Mouse (Mus musculus) ES-Bruce4 (cell line): ENCODE measurements around the gene Abcb8. TPM values are rescaled to one million over a fixed set of nuclear protein-coding genes. Genes with fewer than 3 reads are reported as not detected.
A peak's percentile ranks its signal among the peaks of the same experiment; 100 is the strongest.

ENCODE experiments used
- H3K27ac ChIP-seq: 2 replicates; pipeline ENCODE4 v1.5.1; 2012; ENCODE audit warnings: low read length, inconsistent platforms; ENCODE audit not compliant: insufficient read depth
- H3K27me3 ChIP-seq: 2 replicates; pipeline ENCODE4 v1.6.1; 2012; ENCODE audit warnings: mild to moderate bottlenecking, low read length, inconsistent platforms; ENCODE audit not compliant: control insufficient read depth, poor library complexity, insufficient read depth, severe bottlenecking
- H3K36me3 ChIP-seq: 2 replicates; pipeline ENCODE4 v1.6.1; 2012; ENCODE audit warnings: inconsistent platforms, mild to moderate bottlenecking, low read length, moderate library complexity; ENCODE audit not compliant: control insufficient read depth, poor library complexity, insufficient read depth, severe bottlenecking
- H3K4me1 ChIP-seq: one replicate; pipeline ENCODE4 v1.8.1; 2011; ENCODE audit warnings: low read length; ENCODE audit not compliant: control insufficient read depth, insufficient read depth
- H3K4me3 ChIP-seq: 2 replicates; pipeline ENCODE4 v1.5.1; 2011; ENCODE audit warnings: low read depth, mild to moderate bottlenecking, low read length
- H3K9ac ChIP-seq: 2 replicates; pipeline ENCODE4 v1.6.1; 2012; ENCODE audit warnings: low read depth, mild to moderate bottlenecking, inconsistent platforms; ENCODE audit not compliant: poor library complexity, severe bottlenecking
- H3K9me3 ChIP-seq: replicated peaks from 2 replicates; pipeline ENCODE4 v1.6.1; 2012; ENCODE audit warnings: mild to moderate bottlenecking, low read length, inconsistent platforms; ENCODE audit not compliant: control insufficient read depth, poor library complexity, insufficient read depth, severe bottlenecking
- CTCF ChIP-seq: IDR thresholded peaks from one replicate; pipeline ENCODE4 v1.8.1; 2011; ENCODE audit warnings: low read depth, low read length
- EP300 ChIP-seq: IDR thresholded peaks from 2 replicates; pipeline ENCODE4 v1.6.1; 2011; ENCODE audit warnings: low read depth, low read length; ENCODE audit not compliant: insufficient read depth
- POLR2A ChIP-seq: IDR thresholded peaks from one replicate; pipeline ENCODE4 v1.8.1; 2011; ENCODE audit warnings: low read length; ENCODE audit not compliant: insufficient read depth
- polyA plus RNA-seq: library from polyadenylated mRNA; stranded (reverse); fragments of >200 nt; gene quantifications from 2 replicates; pipeline ENCODE4 v1.2.4, GENCODE M21; 2011; ENCODE audit warnings: low read depth; ENCODE audit not compliant: missing spikeins, insufficient read depth, insufficient read length

Abcb8 gene
- polyA plus RNA-seq, 1 experiment, result 29.6 TPM

DNA sequence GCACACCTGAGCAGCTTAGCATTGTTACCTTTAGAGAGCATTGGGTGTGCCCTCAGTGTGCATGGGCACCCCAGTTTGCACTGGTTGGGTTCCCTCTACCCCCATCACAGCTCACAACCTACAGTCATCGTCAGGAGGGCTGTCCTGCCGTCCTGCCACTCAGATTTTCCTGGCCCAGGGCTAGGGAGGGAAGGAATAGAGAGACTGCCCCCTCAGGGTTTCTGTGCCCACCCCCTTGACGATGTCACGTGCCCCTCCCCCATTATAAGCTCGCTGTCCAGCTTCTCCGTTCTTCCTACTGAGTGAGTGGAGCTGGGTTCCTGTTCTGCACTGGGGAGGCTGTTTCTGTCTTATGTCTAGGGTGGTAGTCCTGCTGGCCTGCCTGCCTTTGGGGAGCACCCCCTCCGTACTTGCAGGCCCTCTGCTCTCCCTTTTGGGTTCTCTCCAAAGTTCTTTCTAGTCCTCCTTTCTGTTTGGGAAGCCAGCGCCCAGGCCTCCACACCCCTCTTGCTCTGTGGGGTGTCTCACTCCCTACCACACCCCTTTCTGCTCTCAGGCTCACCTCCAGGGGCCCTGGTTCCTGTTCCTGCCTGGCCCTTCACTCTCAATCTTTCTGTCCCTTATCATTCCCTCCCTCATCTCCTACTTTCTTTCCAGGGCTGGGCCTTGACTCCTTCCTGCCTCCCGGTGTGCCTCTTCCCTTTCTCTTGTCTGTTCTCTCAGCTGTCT is 33.3 kb downstream of the Abcb8 start:
- Histone ChIP-seq H3K27ac (peak overlapping the region; percentile 11; the same call in 1 of the 2 replicates), H3K27me3 (no peaks in the 10 kb centered on the region), H3K9me3 (no peaks in the 10 kb centered on the region), H3K4me3 (no peak overlapping the region), H3K4me1 (peaks cover 10% of the 10 kb centered on the region), H3K36me3 (peaks cover 5% of the 10 kb centered on the region; the same call in 1 of the 2 replicates), H3K9ac (no peak overlapping the region)
- TF ChIP-seq EP300, result no peak
- no peak for TF ChIP-seq POLR2A
- no peak for TF ChIP-seq CTCF

DNA sequence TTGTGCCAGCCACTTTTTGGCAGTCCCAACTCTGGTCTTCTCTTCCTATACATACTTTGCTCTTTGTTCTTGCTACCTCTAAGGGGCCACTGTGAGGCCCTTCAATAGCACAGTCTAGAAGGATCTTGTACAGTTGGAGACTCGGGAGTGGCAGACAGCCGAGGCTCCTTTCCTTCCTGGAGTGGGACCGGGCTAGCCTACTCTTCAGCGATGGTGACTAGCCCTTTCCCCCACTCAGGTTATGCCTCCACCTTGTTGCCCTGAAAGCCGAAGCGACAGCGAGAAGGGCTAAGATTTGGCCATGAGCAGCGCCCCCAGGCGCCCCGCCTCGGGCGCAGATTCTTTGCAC is 33.8 kb downstream of the Abcb8 start:
- Histone ChIP-seq H3K9ac (no peak overlapping the region), H3K4me3 (no peak overlapping the region), H3K36me3 (peaks cover 5% of the 10 kb centered on the region; the same call in 1 of the 2 replicates), H3K27me3 (no peaks in the 10 kb centered on the region), H3K27ac (peak overlapping the region; percentile 11; the same call in 1 of the 2 replicates), H3K9me3 (no peaks in the 10 kb centered on the region), H3K4me1 (peaks cover 10% of the 10 kb centered on the region)
- TF ChIP-seq CTCF (peak; percentile 5), POLR2A (no peak)

DNA sequence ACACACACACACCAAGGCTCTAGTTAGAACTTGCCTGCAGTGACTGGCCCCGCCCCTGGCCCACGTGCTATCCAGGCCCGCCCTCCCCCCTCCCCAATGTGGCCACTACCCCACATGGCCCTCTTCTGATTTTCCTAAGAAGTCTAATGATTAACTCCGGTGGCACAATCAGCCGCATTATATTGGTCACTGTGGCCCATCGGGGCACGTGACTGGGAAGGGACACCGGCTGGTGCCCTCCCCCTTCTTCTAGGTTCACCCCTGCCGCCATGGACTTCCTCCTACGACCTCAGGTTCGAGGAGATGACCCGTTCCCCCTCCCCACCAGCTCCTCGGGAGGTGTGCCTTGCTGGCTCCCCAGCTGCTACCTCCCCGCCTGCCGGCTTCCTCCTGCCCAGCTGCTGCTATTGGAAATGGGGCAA is 34.5 kb downstream of the Abcb8 start:
- H3K27ac ChIP-seq, result no peak overlapping the region
- no peaks in the 10 kb centered on the region for H3K9me3 ChIP-seq
- H3K4me1 ChIP-seq, result peaks cover 10% of the 10 kb centered on the region
- H3K9ac ChIP-seq, result peak overlapping the region; percentile 30
- no peaks in the 10 kb centered on the region for H3K27me3 ChIP-seq
- peaks cover 5% of the 10 kb centered on the region; the same call in 1 of the 2 replicates for H3K36me3 ChIP-seq
- H3K4me3 ChIP-seq, result peak overlapping the region; percentile 58
- TF ChIP-seq POLR2A, result no peak
- TF ChIP-seq CTCF, result no peak
- TF ChIP-seq EP300, result no peak

DNA sequence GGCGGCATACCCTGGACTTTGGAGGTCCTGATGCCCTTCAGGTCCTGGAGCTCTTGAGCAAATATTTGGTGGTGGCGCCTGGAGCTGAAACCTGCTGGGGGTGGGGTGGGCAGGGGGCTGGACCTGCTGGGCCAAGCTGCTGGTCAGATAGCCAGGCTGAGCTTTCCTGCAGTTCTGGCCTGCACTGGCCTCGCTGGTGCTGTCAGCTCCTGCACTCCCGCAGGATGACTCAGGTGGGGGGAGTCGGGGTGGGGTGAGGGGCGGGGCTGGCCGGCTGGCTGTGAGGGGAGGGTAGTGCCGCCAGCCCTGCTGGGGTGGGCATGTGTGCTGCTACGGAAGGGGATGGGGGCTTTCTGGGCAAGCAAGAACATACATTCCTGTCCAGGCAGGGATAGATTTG is 35.1 kb downstream of the Abcb8 start:
- H3K4me3 ChIP-seq, result peak overlapping the region; percentile 58
- H3K4me1 ChIP-seq, result peaks cover 10% of the 10 kb centered on the region
- TF ChIP-seq CTCF (no peak), EP300 (no peak), POLR2A (no peak)

DNA sequence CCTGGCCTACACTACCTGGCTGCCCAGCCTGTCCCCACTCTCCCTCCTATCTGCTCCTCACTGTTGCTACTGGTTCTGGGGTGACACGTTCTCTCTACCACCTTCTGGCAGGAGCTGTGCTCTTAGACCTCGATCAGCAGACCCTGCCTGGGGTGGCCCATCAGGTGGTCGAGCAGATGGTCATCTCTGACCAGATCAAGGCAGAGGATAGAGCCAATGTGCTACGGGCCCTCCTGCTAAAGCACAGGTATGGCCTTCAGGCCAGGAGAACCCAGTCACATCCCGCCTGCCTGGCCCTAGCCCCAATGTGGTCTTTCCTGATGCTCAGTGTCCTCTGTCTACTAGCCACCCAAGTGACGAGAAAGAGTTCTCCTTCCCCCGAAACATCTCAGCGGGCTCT is 40.5 kb downstream of the Abcb8 start:
- H3K4me1 ChIP-seq, result no peaks in the 10 kb centered on the region
- H3K36me3 ChIP-seq, result peaks cover 9% of the 10 kb centered on the region
- H3K27me3 ChIP-seq, result no peaks in the 10 kb centered on the region
- no peak for TF ChIP-seq CTCF
- TF ChIP-seq POLR2A, result no peak
- H3K4me3 ChIP-seq, result 0 out of 2 replicates have a peak overlapping the region, but pooled peaks have one; percentile 9
- H3K9ac ChIP-seq, result no peak overlapping the region
- H3K27ac ChIP-seq, result no peak overlapping the region
- H3K9me3 ChIP-seq, result no peaks in the 10 kb centered on the region

More for the DNA sequence above, 35.1 kb downstream of the Abcb8 start:
- Histone ChIP-seq H3K36me3 (peaks cover 9% of the 10 kb centered on the region), H3K27ac (no peak overlapping the region), H3K27me3 (no peaks in the 10 kb centered on the region), H3K9ac (peak overlapping the region; percentile 30), H3K9me3 (no peaks in the 10 kb centered on the region)

DNA sequence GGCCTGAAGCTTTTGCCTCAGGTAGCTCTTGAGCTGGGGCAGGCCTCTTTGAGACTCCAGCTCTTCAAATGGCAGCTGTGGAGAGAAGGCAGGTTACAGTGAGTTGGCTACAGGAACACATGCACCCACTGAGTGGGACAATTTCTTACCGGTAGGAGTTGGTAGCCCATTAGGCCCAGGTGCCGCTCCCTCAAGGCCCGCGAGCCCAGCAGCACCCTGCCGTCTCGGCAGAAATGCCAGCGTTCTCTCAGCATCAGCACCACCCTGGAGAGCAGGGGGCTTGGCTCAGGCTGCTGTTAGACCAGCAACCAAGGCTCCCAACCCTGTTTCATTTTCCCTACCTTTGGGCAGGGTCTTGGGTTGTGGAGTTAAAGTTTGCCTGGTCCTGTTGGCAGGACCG is 47.7 kb downstream of the Abcb8 start:
- peaks cover 2% of the 10 kb centered on the region for H3K4me1 ChIP-seq
- no peak overlapping the region for H3K9ac ChIP-seq
- TF ChIP-seq CTCF (no peak), POLR2A (no peak), EP300 (no peak)
- no peak overlapping the region for H3K27ac ChIP-seq
- H3K36me3 ChIP-seq, result no peaks in the 10 kb centered on the region; the same call in 1 of the 2 replicates
- H3K27me3 ChIP-seq, result no peaks in the 10 kb centered on the region
- no peaks in the 10 kb centered on the region for H3K9me3 ChIP-seq
- H3K4me3 ChIP-seq, result no peak overlapping the region
